Mouse (Mus musculus) urinary bladder, postnatal 36 days (tissue): ENCODE data around the gene Sfi1.
"Not testable (repeated sequence)": the region's sequence is repeated elsewhere in the genome, so short reads cannot be mapped to it uniquely, and the experiment has no call there.

ENCODE experiments used
- DNase-seq, 2 experiments: peaks; one replicate each; pipeline ENCODE4 v3.0.0; 2022; ENCODE audit warnings: low spot score in 2 of 2, mixed read lengths in 1 of 2

The Sfi1 gene

GRCm38 (mm10) chr11:3173425-3174318, 19.6 kb downstream of the Sfi1 start:
- peak; percentile 79 for DNase-seq

GRCm38 (mm10) chr11:3172526-3172925, 20.7 kb downstream of the Sfi1 start:
- not testable (repeated sequence) for DNase-seq

- DNase-seq: peak; percentile 59 to 76
Measured at GRCm38 (mm10) chr11:3171931-3172330, 21.3 kb downstream of the Sfi1 start.

GRCm38 (mm10) chr11:3169042-3169441, 24.2 kb downstream of the Sfi1 start:
- peak in 1 of 2 experiments; percentile 42 for DNase-seq

GRCm38 (mm10) chr11:3167571-3168001, 25.7 kb downstream of the Sfi1 start:
- peak; percentile 54 to 68 for DNase-seq

GRCm38 (mm10) chr11:3167129-3167528, 26.1 kb downstream of the Sfi1 start:
- not testable (repeated sequence) for DNase-seq

- not testable (repeated sequence) for DNase-seq
Measured at GRCm38 (mm10) chr11:3166321-3166720, 26.9 kb downstream of the Sfi1 start.

GRCm38 (mm10) chr11:3165210-3165782, 28.0 kb downstream of the Sfi1 start:
- not testable (repeated sequence) for DNase-seq

- DNase-seq: not testable (repeated sequence)
Measured at GRCm38 (mm10) chr11:3163661-3164060, 29.6 kb downstream of the Sfi1 start.

- DNase-seq: not testable (repeated sequence)
Measured at GRCm38 (mm10) chr11:3163122-3163521, 30.1 kb downstream of the Sfi1 start.

- peak; percentile 72 to 87 for DNase-seq
Measured at GRCm38 (mm10) chr11:3162236-3162897, 30.9 kb downstream of the Sfi1 start.

GRCm38 (mm10) chr11:3161370-3161769, 31.9 kb downstream of the Sfi1 start:
- peak; percentile 70 to 78 for DNase-seq

- not testable (repeated sequence) for DNase-seq
Measured at GRCm38 (mm10) chr11:3158800-3159199, 34.5 kb downstream of the Sfi1 start.

GRCm38 (mm10) chr11:3157996-3158395, 35.3 kb downstream of the Sfi1 start:
- DNase-seq: not testable (repeated sequence)

GRCm38 (mm10) chr11:3156991-3157390, 36.3 kb downstream of the Sfi1 start:
- not testable (repeated sequence) for DNase-seq

- DNase-seq: peak; percentile 74 to 84
Measured at GRCm38 (mm10) chr11:3153666-3154397, 39.4 kb downstream of the Sfi1 start.

- DNase-seq: not testable (repeated sequence)
Measured at GRCm38 (mm10) chr11:3151358-3151757, 41.9 kb downstream of the Sfi1 start.

GRCm38 (mm10) chr11:3150677-3151003, 42.6 kb downstream of the Sfi1 start:
- DNase-seq: not testable (repeated sequence)

- DNase-seq: not testable (repeated sequence)
Measured at GRCm38 (mm10) chr11:3150003-3150676, 43.1 kb downstream of the Sfi1 start.

GRCm38 (mm10) chr11:3149471-3149870, 43.8 kb downstream of the Sfi1 start:
- not testable (repeated sequence) for DNase-seq

GRCm38 (mm10) chr11:3146806-3147205, 46.5 kb downstream of the Sfi1 start:
- DNase-seq: not testable (repeated sequence)
